Mouse (Mus musculus) CH12.LX (cell line): ENCODE measurements around the gene Galm. TPM values are rescaled to one million over a fixed set of nuclear protein-coding genes. Genes with fewer than 3 reads are reported as not detected.
A peak's percentile ranks its signal among the peaks of the same experiment; 100 is the strongest.

Experiments
- DNase-seq: peaks from one replicate; pipeline ENCODE4 v3.0.0-alpha.2; 2013; ENCODE audit errors: extremely low read depth
- H3K27ac ChIP-seq: 2 replicates; pipeline ENCODE4 v1.5.1; 2012; ENCODE audit warnings: low read depth, mild to moderate bottlenecking, control low read depth, moderate library complexity; ENCODE audit not compliant: insufficient read depth
- H3K27me3 ChIP-seq: replicated peaks from 2 replicates; pipeline ENCODE3; 2012; ENCODE audit warnings: inconsistent platforms
- H3K36me3 ChIP-seq, 2 experiments: replicated peaks in 1 of 2; 2 replicates each; pipeline versions ENCODE3 to v1.6.1; 2012; ENCODE audit warnings: inconsistent platforms in 1 of 2, low read length in 1 of 2, mild to moderate bottlenecking in 1 of 2, mixed read lengths in 1 of 2, moderate library complexity in 1 of 2; ENCODE audit not compliant: control insufficient read depth in 1 of 2, insufficient read depth in 1 of 2
- H3K4me1 ChIP-seq, 2 experiments: 2 replicates each; pipeline ENCODE4 v1.6.1; 2012; ENCODE audit warnings: inconsistent platforms in 1 of 2, moderate library complexity in 1 of 2; ENCODE audit not compliant: insufficient read depth in 2 of 2, control insufficient read depth in 1 of 2
- H3K4me2 ChIP-seq: 2 replicates; pipeline ENCODE4 v1.6.1; 2012; ENCODE audit warnings: low read depth, mild to moderate bottlenecking, control low read depth; ENCODE audit not compliant: poor library complexity, insufficient read depth, severe bottlenecking
- H3K4me3 ChIP-seq, 3 experiments: fragments of 150-350 bp in 1 of 3; sonication (generic) in 1 of 3; replicated peaks in 1 of 3; 2 replicates each; pipeline versions ENCODE3 to v1.5.1; 2011 to 2012; ENCODE audit warnings: low read depth in 2 of 3, low read length in 2 of 3, mild to moderate bottlenecking in 2 of 3, moderate library complexity in 2 of 3, control low read depth in 1 of 3, improper control_type of control experiment in 1 of 3, inconsistent platforms in 1 of 3, mixed read lengths in 1 of 3; ENCODE audit not compliant: poor library complexity in 1 of 3
- H3K79me2 ChIP-seq: replicated peaks from 2 replicates; pipeline ENCODE4 v1.6.1; 2012; ENCODE audit warnings: mild to moderate bottlenecking, moderate library complexity; ENCODE audit not compliant: control insufficient read depth, poor library complexity, insufficient read depth, severe bottlenecking; ENCODE audit errors: extremely low read depth
- H3K9ac ChIP-seq: 2 replicates; pipeline ENCODE4 v1.6.1; 2012; ENCODE audit warnings: low read depth, mild to moderate bottlenecking, control low read depth, moderate library complexity; ENCODE audit not compliant: insufficient read depth
- H3K9me3 ChIP-seq: replicated peaks from 2 replicates; pipeline ENCODE3; 2012; ENCODE audit warnings: low read length, inconsistent platforms, mixed read lengths
- BHLHE40 ChIP-seq: IDR thresholded peaks from 2 replicates; pipeline ENCODE4 v1.6.1; 2011; ENCODE audit warnings: mild to moderate bottlenecking, low read depth, low read length, improper control_type of control experiment
- CHD2 ChIP-seq: IDR thresholded peaks from 2 replicates; pipeline ENCODE4 v1.6.1; 2011; ENCODE audit warnings: low read length, improper control_type of control experiment
- CTCF ChIP-seq, 2 experiments: IDR thresholded peaks in 1 of 2; conservative IDR thresholded peaks in 1 of 2; 2 replicates each; pipeline ENCODE4 v1.5.1; 2011 to 2012; ENCODE audit warnings: low read depth in 2 of 2, low read length in 2 of 2, improper control_type of control experiment in 1 of 2, inconsistent platforms in 1 of 2, mild to moderate bottlenecking in 1 of 2, moderate library complexity in 1 of 2
- EP300 ChIP-seq: IDR thresholded peaks from 2 replicates; pipeline ENCODE4 v1.6.1; 2011; ENCODE audit warnings: low read length, improper control_type of control experiment
- ETS1 ChIP-seq: conservative IDR thresholded peaks from 2 replicates; pipeline ENCODE4 v1.6.1; 2012; ENCODE audit warnings: low read depth, mild to moderate bottlenecking, inconsistent platforms, low read length, improper control_type of control experiment, moderate library complexity
- HCFC1 ChIP-seq: IDR thresholded peaks from 2 replicates; pipeline ENCODE4 v1.6.1; 2012; ENCODE audit warnings: low read depth, mild to moderate bottlenecking, inconsistent platforms, low read length, improper control_type of control experiment
- JUN ChIP-seq: IDR thresholded peaks from 2 replicates; pipeline ENCODE4 v1.6.1; 2011; ENCODE audit warnings: low read depth, mild to moderate bottlenecking, low read length, improper control_type of control experiment, moderate library complexity; ENCODE audit not compliant: insufficient read depth
- JUND ChIP-seq: conservative IDR thresholded peaks from 2 replicates; pipeline ENCODE4 v1.6.1; 2011; ENCODE audit warnings: low read depth, low read length, improper control_type of control experiment
- MAX ChIP-seq: IDR thresholded peaks from 2 replicates; pipeline ENCODE4 v1.6.1; 2011; ENCODE audit warnings: low read length, improper control_type of control experiment
- MEF2A ChIP-seq: IDR thresholded peaks from 2 replicates; pipeline ENCODE4 v1.6.1; 2014; ENCODE audit warnings: low read depth, mild to moderate bottlenecking, inconsistent platforms, low read length, improper control_type of control experiment, borderline replicate concordance
- MYC ChIP-seq: IDR thresholded peaks from 2 replicates; pipeline ENCODE4 v1.6.1; 2011; ENCODE audit warnings: low read depth, mild to moderate bottlenecking, improper control_type of control experiment, low read length
- NELFE ChIP-seq: IDR thresholded peaks from 2 replicates; pipeline ENCODE4 v1.6.1; 2011; ENCODE audit warnings: low read depth, low read length, improper control_type of control experiment
- POLR2A ChIP-seq: IDR thresholded peaks from 2 replicates; pipeline ENCODE4 v1.6.1; 2011; ENCODE audit warnings: low read depth, mild to moderate bottlenecking, improper control_type of control experiment, low read length
- POLR2AphosphoS2 ChIP-seq: IDR thresholded peaks from 2 replicates; pipeline ENCODE4 v1.6.1; 2011; ENCODE audit warnings: low read depth, low read length, improper control_type of control experiment
- RAD21 ChIP-seq: IDR thresholded peaks from 2 replicates; pipeline ENCODE4 v1.6.1; 2011; ENCODE audit warnings: low read depth, mild to moderate bottlenecking, low read length, improper control_type of control experiment, moderate library complexity
- USF1 ChIP-seq: IDR thresholded peaks from 2 replicates; pipeline ENCODE4 v1.6.1; 2014; ENCODE audit warnings: low read depth, mild to moderate bottlenecking, inconsistent platforms, low read length, improper control_type of control experiment
- ZC3H11A ChIP-seq: IDR thresholded peaks from 2 replicates; pipeline ENCODE4 v1.6.1; 2012; ENCODE audit warnings: low read depth, mild to moderate bottlenecking, inconsistent platforms, low read length, improper control_type of control experiment
- ZMIZ1 ChIP-seq: IDR thresholded peaks from 2 replicates; pipeline ENCODE4 v1.6.1; 2012; ENCODE audit warnings: low read depth, mild to moderate bottlenecking, inconsistent platforms, low read length, improper control_type of control experiment
- ZNF384 ChIP-seq: IDR thresholded peaks from 2 replicates; pipeline ENCODE4 v1.6.1; 2012; ENCODE audit warnings: low read depth, low read length, improper control_type of control experiment, inconsistent platforms
- dilution Hi-C: fragments of 300-500 bp; cut with MboI; formaldehyde crosslinking; loops from 2 replicates; pipeline ENCODE4 v1.14.3; 2020; ENCODE audit warnings: low sequenced_read_pairs; ENCODE audit not compliant: extremely low pct_unique_long_range_greater_than_20kb, extremely low pct_ligation_motif_present
- in situ Hi-C: fragments of 300-500 bp; cut with MboI; formaldehyde crosslinking; loops from 3 replicates; pipeline ENCODE4 v1.14.3; 2019; ENCODE audit warnings: low sequenced_read_pairs, low pct_ligation_motif_present, low pct_unique_long_range_greater_than_20kb, mixed read lengths
- polyA plus RNA-seq: library from polyadenylated mRNA; unstranded; fragments of >175 nt; gene quantifications from 2 replicates; pipeline ENCODE4 v1.2.1, GENCODE M21; 2012; ENCODE audit warnings: low read depth; ENCODE audit not compliant: insufficient read length
- total RNA-seq, 2 experiments: library from RNA; depleted of rRNA; stranded (reverse); fragments of 300-350 nt in 1 of 2; fragments of >200 nt in 1 of 2; gene quantifications; 2 replicates each; pipeline ENCODE4 v1.2.3; 2012 to 2014

Gene Galm
- total and polyA plus RNA-seq, 3 experiments, result 0.09 TPM; not detected in 2

DNA sequence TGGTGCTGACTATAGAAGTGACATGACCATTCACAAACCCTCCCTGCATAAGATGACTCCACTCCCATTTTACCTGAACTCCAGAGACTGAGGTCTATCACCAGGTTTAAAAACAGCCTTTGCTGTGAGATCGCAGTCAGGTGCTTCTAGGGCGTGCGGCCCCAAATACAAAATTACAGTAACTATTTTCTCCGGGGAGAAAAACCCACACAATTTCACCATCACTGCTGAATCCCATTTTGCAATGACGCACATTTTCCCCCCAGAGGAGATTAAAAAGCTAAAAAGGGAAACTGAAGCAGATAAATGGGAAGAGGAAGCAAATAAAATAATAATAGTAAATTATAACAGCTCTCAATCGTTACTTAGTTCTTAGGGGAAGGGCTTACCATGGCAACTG, 27.4 kb upstream of the Galm start:
- dilution Hi-C loops, result no loop called here
- no peak for TF ChIP-seq USF1
- TF ChIP-seq HCFC1, result no peak
- TF ChIP-seq JUN, result no peak
- TF ChIP-seq ZMIZ1, result no peak
- no peaks in the 10 kb centered on the region for H3K36me3 ChIP-seq
- in situ Hi-C loops, result no loop called here
- no peak for DNase-seq
- no peaks in the 10 kb centered on the region for H3K9me3 ChIP-seq
- H3K4me1 ChIP-seq, result peaks cover 0 to 3% of the 10 kb centered on the region in 2 experiments; a peak in 1 of 4 replicates
- H3K4me3 ChIP-seq, result no peak overlapping the region
- H3K79me2 ChIP-seq, result no peaks in the 10 kb centered on the region
- H3K9ac ChIP-seq, result no peak overlapping the region
- peaks cover 3% of the 10 kb centered on the region for H3K27me3 ChIP-seq
- H3K27ac ChIP-seq, result no peak overlapping the region
- no peak overlapping the region for H3K4me2 ChIP-seq

DNA sequence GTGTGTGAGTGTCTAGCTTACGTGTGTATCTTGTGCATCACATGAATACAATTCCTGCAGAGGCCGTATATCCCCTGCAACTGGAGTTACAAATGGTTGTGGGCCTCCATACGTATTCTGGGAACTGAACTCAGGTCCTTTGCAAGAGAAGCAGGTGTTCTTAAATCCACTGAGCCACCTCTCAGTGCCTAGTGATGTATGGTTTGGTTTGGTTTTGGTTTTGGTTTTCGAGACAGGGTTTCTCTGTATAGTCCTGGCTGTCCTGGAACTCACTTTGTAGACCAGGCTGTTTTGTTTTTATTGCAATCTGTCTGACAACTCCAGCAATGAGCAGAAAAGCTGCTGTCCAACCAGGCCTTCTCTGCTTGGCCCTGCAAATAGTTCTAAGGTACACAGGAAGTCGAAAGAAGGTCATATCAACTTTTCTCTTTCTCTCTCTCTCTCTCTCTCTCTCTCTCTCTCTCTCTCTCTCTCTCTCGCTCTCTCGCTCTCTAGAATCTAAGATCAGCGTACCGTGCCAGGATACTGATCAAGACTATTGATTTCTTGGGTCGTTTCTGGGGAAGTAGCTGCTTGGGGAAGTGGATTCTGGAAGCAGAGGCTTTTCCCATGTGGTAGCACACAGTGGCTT, 21.8 kb upstream of the Galm start:
- Histone ChIP-seq H3K36me3 (no peaks in the 10 kb centered on the region), H3K9me3 (peaks cover 9% of the 10 kb centered on the region), H3K27me3 (peaks cover 3% of the 10 kb centered on the region), H3K4me2 (peak overlapping the region; percentile 73), H3K9ac (no peak overlapping the region), H3K79me2 (no peaks in the 10 kb centered on the region), H3K4me1 (no peaks in the 10 kb centered on the region), H3K27ac (no peak overlapping the region), H3K4me3 (no peak overlapping the region)
- TF ChIP-seq POLR2A, result no peak
- TF ChIP-seq POLR2AphosphoS2, result no peak
- no peak for TF ChIP-seq RAD21
- TF ChIP-seq ZNF384, result no peak
- no peak for TF ChIP-seq JUN
- TF ChIP-seq NELFE, result no peak
- TF ChIP-seq BHLHE40, result no peak
- no peak for TF ChIP-seq CTCF (conservative IDR thresholded peaks at IDR 0.05 in 1 of 2, IDR thresholded peaks at IDR 0.05 in 1 of 2; ENCODE audit: low read depth in 2 of 2, low read length in 2 of 2)
- no peak for TF ChIP-seq ZC3H11A
- TF ChIP-seq ETS1, result no peak
- TF ChIP-seq MYC, result no peak
- TF ChIP-seq MAX, result no peak
- no peak for TF ChIP-seq JUND
- no peak for TF ChIP-seq CHD2
- no peak for TF ChIP-seq EP300
- TF ChIP-seq MEF2A, result no peak
- in situ Hi-C loops, result no loop called here
- no peak for DNase-seq
- dilution Hi-C loops, result no loop called here
